Mouse (Mus musculus) B cell, adult 67 days (primary cell): ENCODE results near the gene Olfr544. TPM values are rescaled to one million over a fixed set of nuclear protein-coding genes. Genes with fewer than 3 reads are reported as not detected.

Experiments
- total RNA-seq, 2 experiments: library from RNA; stranded (reverse); gene quantifications; 4 replicates each; pipeline ENCODE4 v1.2.4; 2023

Gene Olfr544
- not detected for total RNA-seq

GRCm38 (mm10) chr7:102488161-102488560, at the start of gene Olfr544:
Gene Olfr544 (minus strand): TSS chr7:102488313.

DNA sequence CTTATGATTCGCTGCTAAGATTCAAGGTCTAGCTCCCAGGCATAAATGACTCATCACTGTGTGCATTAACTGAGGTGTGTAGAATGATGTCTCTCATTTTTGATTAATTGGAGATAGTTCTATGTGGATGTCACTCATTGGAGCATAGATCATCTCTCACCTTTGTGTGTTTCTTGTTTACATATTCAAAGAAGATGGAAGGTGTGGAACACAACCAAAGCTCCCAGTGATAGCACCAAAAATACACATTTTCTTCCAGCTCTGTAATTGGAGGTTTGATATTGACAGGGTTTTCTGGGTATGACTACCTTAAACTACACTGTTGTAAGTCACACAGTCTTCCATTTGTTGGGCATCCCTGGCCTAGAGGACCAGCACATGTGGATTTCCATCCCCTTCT, 46.3 kb upstream of the Olfr544 start, which contains the start of gene Olfr547:
TSS of gene Olfr547 (plus strand) at position 301 of the 400 bp plus-strand sequence.

DNA sequence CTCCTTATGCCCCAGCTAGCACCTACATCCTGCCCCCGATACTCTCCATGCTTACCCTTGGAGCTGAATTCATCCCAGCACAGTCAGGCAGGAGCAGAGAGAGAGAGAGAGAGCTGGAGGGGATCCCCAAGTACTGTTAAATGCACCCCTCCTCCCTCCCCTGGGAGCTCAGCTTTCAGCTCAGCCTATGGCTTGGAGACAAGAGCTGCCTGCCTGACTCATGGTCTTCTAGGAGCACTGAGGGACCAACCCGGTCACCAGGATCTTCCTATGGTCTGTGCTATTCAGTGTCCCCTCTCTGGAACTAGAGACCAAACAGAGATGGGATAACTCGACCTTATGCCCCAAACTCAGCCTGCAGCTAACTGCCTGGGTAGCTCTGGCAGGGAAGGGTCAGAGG, 11.4 kb upstream of the Olfr544 start, which contains the start of gene Olfr545:
TSS of gene Olfr545 (minus strand) at position 101 of the 400 bp plus-strand sequence.

GRCm38 (mm10) chr7:102481579-102481978, 6.5 kb downstream of the Olfr544 start, which contains the start of gene Olfr543:
Gene Olfr543 (minus strand): TSS chr7:102481679.

GRCm38 (mm10) chr7:102441657-102442391, 46.3 kb downstream of the Olfr544 start, which contains the start of gene Rrm1:
Gene Rrm1 (plus strand): TSS chr7:102441695.

Other genes starting within 250 kb of the Olfr544 start
- gene Rhog, start 232.3 kb downstream of the Olfr544 start, total RNA-seq = 100 to 1,000 TPM; 142 to 157 TPM
- gene Stim1, start 220.5 kb downstream of the Olfr544 start, total RNA-seq = 10 to 100 TPM; 82.9 to 83.7 TPM
- 10 to 100 TPM; 44.7 to 44.9 TPM for gene Rrm1, start 46.6 kb downstream of the Olfr544 start, total RNA-seq
- gene Olfr543, start 6.6 kb downstream of the Olfr544 start, total RNA-seq = not detected
- gene Olfr545, start 11.3 kb upstream of the Olfr544 start, total RNA-seq = not detected
- not detected for gene Olfr547, start 46.4 kb upstream of the Olfr544 start, total RNA-seq
- not detected for gene Olfr548-ps1, start 52.6 kb upstream of the Olfr544 start, total RNA-seq
- gene Olfr549, start 61.6 kb upstream of the Olfr544 start, total RNA-seq = not detected
- 10 to 100 TPM; 31.0 to 47.2 TPM for gene Trim21, start 77.2 kb upstream of the Olfr544 start, total RNA-seq
- gene Olfr550, start 83.1 kb upstream of the Olfr544 start, total RNA-seq = not detected
- gene Olfr551, start 103.6 kb upstream of the Olfr544 start, total RNA-seq = not detected
- gene Olfr552, start 109.5 kb upstream of the Olfr544 start, total RNA-seq = under 1 TPM in 1 of 2 experiments, not detected in 1; 0.18 TPM
- gene Olfr553, start 129.9 kb upstream of the Olfr544 start, total RNA-seq = not detected
- not detected for gene Olfr554, start 150.1 kb upstream of the Olfr544 start, total RNA-seq
- gene Olfr555, start 170.5 kb upstream of the Olfr544 start, total RNA-seq = not detected
- not detected for gene Olfr556, start 176.6 kb upstream of the Olfr544 start, total RNA-seq
- gene Trim68, start 199.0 kb upstream of the Olfr544 start, total RNA-seq = 10 to 100 TPM; 21.8 to 29.3 TPM
- gene Olfr557, start 207.6 kb upstream of the Olfr544 start, total RNA-seq = not detected
- not detected for gene Olfr558, start 213.9 kb upstream of the Olfr544 start, total RNA-seq
- not detected for gene Olfr33, start 230.8 kb upstream of the Olfr544 start, total RNA-seq
- gene Olfr559, start 239.2 kb upstream of the Olfr544 start, total RNA-seq = not detected